Mouse (Mus musculus) forebrain, embryonic 10.5 days (tissue): Measurements from ENCODE around the gene Eid1. TPM values are rescaled to one million over a fixed set of nuclear protein-coding genes. Genes with fewer than 3 reads are reported as not detected.

Source experiments
- DNase-seq: peaks from one replicate; pipeline ENCODE4 v3.0.0-alpha.2; 2017; ENCODE audit warnings: low spot score; ENCODE audit errors: extremely low spot score
- H3K27ac ChIP-seq: fragments of 300-500 bp; sonication (generic); 2 replicates; pipeline ENCODE4 v1.5.1; 2016; ENCODE audit warnings: mild to moderate bottlenecking
- H3K27me3 ChIP-seq: fragments of 300-500 bp; sonication (generic); 2 replicates; pipeline ENCODE4 v1.6.1; 2016; ENCODE audit warnings: mild to moderate bottlenecking; ENCODE audit not compliant: poor library complexity, severe bottlenecking
- H3K36me3 ChIP-seq: fragments of 300-500 bp; sonication (generic); replicated peaks from 2 replicates; pipeline ENCODE4 v1.6.1; 2016; ENCODE audit warnings: mild to moderate bottlenecking, moderate library complexity
- H3K4me1 ChIP-seq: fragments of 300-500 bp; sonication (generic); 2 replicates; pipeline ENCODE4 v1.6.1; 2016
- H3K4me3 ChIP-seq: fragments of 300-500 bp; sonication (generic); 2 replicates; pipeline ENCODE4 v1.5.1; 2016; ENCODE audit warnings: mild to moderate bottlenecking, moderate library complexity
- H3K9me3 ChIP-seq: fragments of 300-500 bp; sonication (generic); 2 replicates; pipeline ENCODE4 v1.6.1; 2016; ENCODE audit warnings: mild to moderate bottlenecking, moderate library complexity
- WGBS: fragments of 180-500 bp; shearing (Covaris S2); methylation state at CpG from one replicate; pipeline ENCODE4 v1.1.7; 2016; 5-methylcytosine and 5-hydroxymethylcytosine counted together
- polyA plus RNA-seq: library from polyadenylated mRNA; unstranded; fragments of >200 nt; fragmentation: Nextera tagmentation; extraction: Ambion mirVana; gene quantifications from 2 replicates; pipeline ENCODE4 v1.2.1, GENCODE M21; 2016

Gene Eid1
- polyA plus RNA-seq, 1 experiment from 2014 or later = 126 TPM

DNA sequence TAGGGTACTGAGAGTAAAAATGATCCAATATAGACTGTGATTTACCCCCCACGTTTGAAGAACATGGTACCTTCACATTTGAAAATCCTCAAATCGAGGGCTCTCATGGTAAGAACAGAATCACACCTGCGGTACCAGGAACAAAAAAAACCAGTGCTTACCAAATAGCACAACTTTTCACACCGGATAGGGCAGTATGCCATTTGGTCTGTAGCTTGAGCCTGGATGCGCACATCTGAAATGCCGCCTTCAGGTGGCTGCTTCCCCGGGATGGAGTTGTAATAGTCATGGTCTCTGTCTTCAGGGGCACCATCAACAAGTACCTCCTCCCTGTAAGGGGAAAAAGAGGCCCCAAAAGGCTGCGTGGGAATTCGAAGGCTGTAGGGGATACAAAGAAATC lies 17.5 kb upstream of the Eid1 start:
- DNase-seq = no peak
- Histone ChIP-seq H3K9me3 (no peaks in the 10 kb centered on the region), H3K4me1 (peaks cover 8% of the 10 kb centered on the region), H3K4me3 (no peak overlapping the region), H3K36me3 (no peaks in the 10 kb centered on the region), H3K27me3 (no peaks in the 10 kb centered on the region), H3K27ac (no peak overlapping the region)
- 94% methylated on average over 9 of the region's 9 CpGs for WGBS

DNA sequence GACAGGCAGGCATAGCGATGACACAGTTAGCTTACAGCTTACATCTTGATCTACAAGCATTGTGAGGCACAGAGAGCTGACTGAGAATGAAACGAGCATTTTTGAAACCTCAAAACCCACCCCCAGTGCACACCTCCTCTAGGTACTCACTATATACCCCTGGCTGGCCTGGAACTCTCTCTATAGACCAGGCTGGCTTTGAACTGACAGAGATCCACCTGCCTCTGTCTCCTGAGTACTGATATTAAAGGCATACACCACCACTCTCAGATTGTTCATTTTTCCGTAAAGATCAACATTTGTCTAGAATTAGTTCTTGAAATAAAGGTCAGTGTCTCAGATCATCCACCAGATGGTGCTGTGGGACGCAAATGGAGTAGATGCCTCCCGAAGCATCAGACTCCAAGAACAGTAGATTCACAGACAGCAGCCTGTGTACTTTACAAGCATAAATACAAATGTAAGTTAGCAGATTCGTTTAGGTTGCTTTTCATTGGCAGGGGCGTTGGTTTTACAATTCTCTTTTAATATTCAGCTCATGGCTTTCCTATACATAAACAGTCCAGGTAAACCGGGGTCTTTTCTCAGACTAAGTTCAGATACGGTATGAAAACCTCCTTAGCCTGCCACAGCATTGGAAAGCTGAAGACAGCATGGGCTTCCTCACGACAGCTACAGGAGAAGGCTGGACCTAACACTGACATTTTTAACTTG lies 12.9 kb upstream of the Eid1 start:
- peaks cover 10% of the 10 kb centered on the region for H3K27me3 ChIP-seq
- no peaks in the 10 kb centered on the region for H3K36me3 ChIP-seq
- peak; percentile 60 for DNase-seq
- H3K27ac ChIP-seq = peak overlapping the region; percentile 5; the same call in 1 of the 2 replicates
- peak overlapping the region; percentile 35 for H3K4me3 ChIP-seq
- 19% methylated on average over 10 of the region's 10 CpGs for WGBS
- no peaks in the 10 kb centered on the region for H3K9me3 ChIP-seq
- peaks cover 11% of the 10 kb centered on the region for H3K4me1 ChIP-seq

- Histone ChIP-seq H3K9me3 (no peaks in the 10 kb centered on the region), H3K4me1 (peaks cover 11% of the 10 kb centered on the region), H3K27me3 (peaks cover 10% of the 10 kb centered on the region), H3K4me3 (peak overlapping the region; percentile 35), H3K36me3 (no peaks in the 10 kb centered on the region), H3K27ac (peak overlapping the region; percentile 5; the same call in 1 of the 2 replicates)
- WGBS = 43% methylated on average over 20 of the region's 20 CpGs
- no peak for DNase-seq
These were observed 12.3 kb upstream of the Eid1 start for GRCm38 (mm10) chr2:125660537-125661130.

GRCm38 (mm10) chr2:125661156-125661555 lies 11.7 kb upstream of the Eid1 start:
- no peak for DNase-seq
- WGBS = 73% methylated on average over 4 of the region's 4 CpGs
- no peaks in the 10 kb centered on the region for H3K9me3 ChIP-seq
- H3K36me3 ChIP-seq = no peaks in the 10 kb centered on the region
- H3K4me3 ChIP-seq = peak overlapping the region; percentile 35
- H3K27me3 ChIP-seq = peaks cover 10% of the 10 kb centered on the region
- H3K27ac ChIP-seq = peak overlapping the region; percentile 5; the same call in 1 of the 2 replicates
- peaks cover 11% of the 10 kb centered on the region for H3K4me1 ChIP-seq

DNA sequence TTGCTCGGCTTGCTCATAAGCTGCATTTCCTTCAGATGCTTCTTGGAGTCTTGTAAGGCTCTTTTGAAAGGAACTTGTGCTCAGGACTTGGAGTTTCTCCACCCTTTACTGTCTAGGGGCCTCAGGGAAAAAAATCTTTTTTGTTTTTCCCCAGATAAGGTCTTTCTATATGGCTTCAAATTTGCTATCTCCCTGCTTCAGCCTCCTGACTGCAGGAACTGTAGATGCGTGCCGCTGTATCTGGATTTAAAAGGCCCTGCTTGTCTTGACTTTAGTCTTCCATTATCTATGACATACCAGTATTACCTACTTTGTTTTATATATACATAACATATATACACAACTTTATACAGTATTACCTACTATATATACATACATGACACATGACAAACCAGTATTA lies 10.4 kb upstream of the Eid1 start:
- peaks cover 11% of the 10 kb centered on the region for H3K4me1 ChIP-seq
- peaks cover 10% of the 10 kb centered on the region for H3K27me3 ChIP-seq
- no peaks in the 10 kb centered on the region for H3K36me3 ChIP-seq
- DNase-seq = no peak
- WGBS = 93% methylated on average over 3 of the region's 3 CpGs
- no peaks in the 10 kb centered on the region for H3K9me3 ChIP-seq
- H3K4me3 ChIP-seq = no peak overlapping the region
- no peak overlapping the region for H3K27ac ChIP-seq

DNA sequence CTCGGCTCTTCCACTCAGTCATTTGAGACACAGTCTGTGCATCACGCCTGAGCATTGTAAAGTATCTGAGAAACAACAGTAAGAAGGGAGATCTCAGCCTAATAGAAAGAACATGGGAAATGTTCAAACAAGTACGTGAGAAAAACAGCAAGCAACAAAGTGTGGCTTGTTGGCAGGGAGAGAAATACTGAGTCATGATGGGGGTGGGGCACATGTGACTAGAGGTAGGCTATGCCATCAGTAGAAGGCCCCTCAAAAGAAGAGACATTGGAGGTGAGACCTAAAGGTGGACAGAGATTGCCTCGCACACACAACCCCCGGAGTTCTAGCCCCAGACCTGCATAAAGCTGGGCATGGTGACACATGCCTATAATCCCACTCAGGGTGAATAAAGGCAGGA lies 7.7 kb upstream of the Eid1 start:
- no peak for DNase-seq
- Histone ChIP-seq H3K9me3 (no peaks in the 10 kb centered on the region), H3K36me3 (no peaks in the 10 kb centered on the region), H3K4me1 (peaks cover 10% of the 10 kb centered on the region), H3K27me3 (peaks cover 10% of the 10 kb centered on the region), H3K27ac (no peak overlapping the region), H3K4me3 (no peak overlapping the region)
- WGBS = 88% methylated on average over 5 of the region's 5 CpGs

- Histone ChIP-seq H3K4me3 (no peak overlapping the region), H3K27me3 (peaks cover 7% of the 10 kb centered on the region), H3K36me3 (no peaks in the 10 kb centered on the region), H3K27ac (no peak overlapping the region), H3K9me3 (no peaks in the 10 kb centered on the region), H3K4me1 (peaks cover 3% of the 10 kb centered on the region)
- no peak for DNase-seq
- 90% methylated on average over 4 of the region's 4 CpGs for WGBS
These were observed 7.0 kb upstream of the Eid1 start for GRCm38 (mm10) chr2:125665909-125666308.

GRCm38 (mm10) chr2:125666668-125667067 lies 6.2 kb upstream of the Eid1 start:
- H3K4me3 ChIP-seq = no peak overlapping the region
- H3K27ac ChIP-seq = no peak overlapping the region
- WGBS = 87% methylated on average over 4 of the region's 4 CpGs
- H3K27me3 ChIP-seq = no peaks in the 10 kb centered on the region
- no peaks in the 10 kb centered on the region for H3K36me3 ChIP-seq
- H3K4me1 ChIP-seq = no peaks in the 10 kb centered on the region
- no peaks in the 10 kb centered on the region for H3K9me3 ChIP-seq
- no peak for DNase-seq

- Histone ChIP-seq H3K4me1 (no peaks in the 10 kb centered on the region), H3K27me3 (no peaks in the 10 kb centered on the region), H3K36me3 (no peaks in the 10 kb centered on the region), H3K4me3 (no peak overlapping the region), H3K27ac (no peak overlapping the region), H3K9me3 (no peaks in the 10 kb centered on the region)
- no peak for DNase-seq
- 82% methylated on average over 5 of the region's 5 CpGs for WGBS
These were observed 5.7 kb upstream of the Eid1 start for GRCm38 (mm10) chr2:125667184-125667583.

GRCm38 (mm10) chr2:125667721-125668120 lies 5.2 kb upstream of the Eid1 start:
- H3K27me3 ChIP-seq = no peaks in the 10 kb centered on the region
- no peak overlapping the region for H3K4me3 ChIP-seq
- peaks cover 3% of the 10 kb centered on the region; the same call in 1 of the 2 replicates for H3K4me1 ChIP-seq
- DNase-seq = no peak
- no peaks in the 10 kb centered on the region for H3K9me3 ChIP-seq
- H3K27ac ChIP-seq = no peak overlapping the region
- H3K36me3 ChIP-seq = no peaks in the 10 kb centered on the region
- WGBS = 91% methylated on average over 7 of the region's 7 CpGs

GRCm38 (mm10) chr2:125670846-125671245 lies 2.0 kb upstream of the Eid1 start:
- WGBS = 69% methylated on average over 1 of the region's 1 CpGs
- DNase-seq = no peak
- no peak overlapping the region for H3K27ac ChIP-seq
- no peaks in the 10 kb centered on the region for H3K9me3 ChIP-seq
- H3K36me3 ChIP-seq = no peaks in the 10 kb centered on the region; the same call in 1 of the 2 replicates
- no peaks in the 10 kb centered on the region for H3K27me3 ChIP-seq
- no peak overlapping the region for H3K4me3 ChIP-seq
- H3K4me1 ChIP-seq = peaks cover 20% of the 10 kb centered on the region

GRCm38 (mm10) chr2:125672568-125672956 lies 333 bp upstream of the Eid1 start:
- no peaks in the 10 kb centered on the region for H3K27me3 ChIP-seq
- H3K4me3 ChIP-seq = peak overlapping the region; percentile 83
- no peaks in the 10 kb centered on the region for H3K9me3 ChIP-seq
- H3K36me3 ChIP-seq = no peaks in the 10 kb centered on the region; the same call in 1 of the 2 replicates
- peaks cover 20% of the 10 kb centered on the region for H3K4me1 ChIP-seq
- 22% methylated on average over 14 of the region's 20 CpGs for WGBS
- H3K27ac ChIP-seq = peak overlapping the region; percentile 96
- DNase-seq = no peak

GRCm38 (mm10) chr2:125681811-125682210 lies 8.9 kb downstream of the Eid1 start:
- no peak overlapping the region for H3K4me3 ChIP-seq
- H3K4me1 ChIP-seq = peaks cover 21% of the 10 kb centered on the region
- H3K27ac ChIP-seq = no peak overlapping the region
- H3K27me3 ChIP-seq = no peaks in the 10 kb centered on the region
- H3K36me3 ChIP-seq = no peaks in the 10 kb centered on the region
- DNase-seq = no peak
- WGBS = 67% methylated on average over 9 of the region's 9 CpGs
- H3K9me3 ChIP-seq = no peaks in the 10 kb centered on the region
